Mouse (Mus musculus) left cerebral cortex, postnatal 4 days (tissue): ENCODE measurements around the gene Meis2. TPM values are rescaled to one million over a fixed set of nuclear protein-coding genes. Genes with fewer than 3 reads are reported as not detected.

Experiments
- DNase-seq: peaks from one replicate; pipeline ENCODE4 v3.0.0-alpha.2; 2022
- intact Hi-C: fragments of 180-260 bp; cut with DNase I; formaldehyde crosslinking; loops from one replicate; pipeline ENCODE4 v1.15.1; 2025
- total RNA-seq, 2 experiments: library from RNA; stranded (reverse); gene quantifications; 2 replicates each; pipeline ENCODE4 v1.2.3; 2021

The Meis2 gene
- total RNA-seq, 2 experiments from 2014 or later = 186 to 188 TPM

DNA sequence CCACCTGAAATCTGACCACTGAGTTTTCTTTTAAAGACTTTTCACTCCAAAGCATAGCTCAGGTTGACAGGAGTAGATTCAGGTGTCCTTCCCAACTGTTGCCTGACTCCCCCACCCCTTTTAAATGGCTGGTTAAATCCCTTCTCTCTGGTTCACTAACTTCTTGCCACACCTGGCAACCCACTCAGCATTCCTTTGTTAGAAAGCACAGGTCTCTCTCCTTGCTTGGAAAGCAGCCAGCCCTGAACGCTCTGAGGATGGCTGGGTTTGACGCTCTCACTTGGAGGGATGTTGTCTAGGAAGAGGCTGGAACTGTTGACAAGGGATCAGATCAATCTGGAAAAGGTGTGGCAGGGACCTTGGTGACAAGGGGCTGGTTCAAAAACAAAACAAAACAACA lies 192.8 kb downstream of the Meis2 start:
- intact Hi-C loops = no loop called here
- DNase-seq = no peak

- intact Hi-C loops = no loop called here
- DNase-seq = no peak
These were observed 195.7 kb downstream of the Meis2 start for GRCm38 (mm10) chr2:115869966-115870365.

DNA sequence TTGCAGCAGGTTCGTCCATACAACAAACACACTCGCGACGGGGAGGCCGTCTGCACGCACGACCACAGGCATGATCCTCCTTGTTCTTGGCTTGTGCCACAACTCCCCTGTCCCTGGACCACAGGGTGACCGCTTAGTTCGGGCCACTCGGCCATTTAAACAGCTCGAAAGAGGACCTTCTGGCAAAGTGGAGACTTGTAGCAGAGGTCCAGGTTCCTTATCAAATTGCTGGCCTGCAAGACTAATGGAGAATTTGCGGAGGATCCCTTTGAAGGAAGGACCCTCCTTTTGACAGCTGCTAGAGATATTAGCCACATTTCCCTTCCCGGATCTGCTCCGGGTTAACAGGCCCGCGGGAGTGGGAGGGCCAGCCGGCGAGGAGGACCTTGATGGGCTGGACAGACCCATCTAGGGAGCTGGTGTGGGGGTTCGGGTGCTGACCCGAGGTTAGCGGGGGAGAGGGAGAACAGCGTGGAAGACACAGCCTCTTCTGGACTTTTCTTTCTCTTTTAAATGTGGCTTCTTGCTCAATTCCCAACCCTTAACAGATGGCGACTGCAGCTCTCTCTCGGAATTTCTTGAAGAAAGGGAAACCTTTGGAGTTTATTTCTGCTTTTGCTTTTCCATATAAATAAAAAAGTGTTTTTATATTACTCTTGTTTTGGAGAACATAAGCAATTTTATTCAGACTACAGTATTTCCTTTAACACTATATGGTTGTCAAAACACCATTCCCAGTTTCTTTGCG lies 204.9 kb downstream of the Meis2 start:
- intact Hi-C loops = no loop called here
- DNase-seq = no peak

GRCm38 (mm10) chr2:115860141-115860480 lies 205.5 kb downstream of the Meis2 start:
- intact Hi-C loops = no loop called here
- no peak for DNase-seq

- no peak for DNase-seq
- intact Hi-C loops = loop anchor here (5.0 to 10.0 kb wide), 5 partner anchors 208 to 1237 kb away; partner anchors contain the start of gene Meis2
These were observed 206.1 kb downstream of the Meis2 start for GRCm38 (mm10) chr2:115859371-115860140.

DNA sequence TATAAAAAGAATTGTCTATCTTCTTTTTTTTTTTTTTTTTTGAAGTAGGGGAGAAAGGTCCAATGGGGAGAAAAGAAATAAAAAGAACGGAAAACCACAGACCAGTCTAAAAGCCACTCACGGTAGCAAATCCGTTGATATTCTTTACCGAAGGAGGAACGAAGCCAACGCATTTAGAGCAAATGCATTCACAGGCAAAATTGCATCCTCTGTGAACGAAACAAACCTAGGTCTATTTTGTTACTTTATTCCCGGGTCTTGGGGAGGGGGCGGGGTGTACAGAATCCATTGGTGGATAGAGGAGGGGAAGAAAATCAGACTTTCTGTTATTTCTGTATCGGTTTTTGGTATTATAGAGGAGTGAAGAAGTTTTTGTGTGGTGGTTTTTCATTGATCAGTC lies 206.7 kb downstream of the Meis2 start:
- intact Hi-C loops = loop anchor here (5.0 to 10.0 kb wide), 5 partner anchors 208 to 1237 kb away; partner anchors contain the start of gene Meis2
- DNase-seq = no peak

- no peak for DNase-seq
- intact Hi-C loops = loop anchor here (5.0 to 10.0 kb wide), 5 partner anchors 209 to 1236 kb away; partner anchors contain the start of gene Meis2
These were observed 207.4 kb downstream of the Meis2 start for GRCm38 (mm10) chr2:115858246-115858645.

GRCm38 (mm10) chr2:115857123-115858080 lies 208.2 kb downstream of the Meis2 start:
- DNase-seq = no peak
- intact Hi-C loops = loop anchor here (5.0 to 10.0 kb wide), 5 partner anchors 210 to 1235 kb away; partner anchors contain the start of gene Meis2

DNA sequence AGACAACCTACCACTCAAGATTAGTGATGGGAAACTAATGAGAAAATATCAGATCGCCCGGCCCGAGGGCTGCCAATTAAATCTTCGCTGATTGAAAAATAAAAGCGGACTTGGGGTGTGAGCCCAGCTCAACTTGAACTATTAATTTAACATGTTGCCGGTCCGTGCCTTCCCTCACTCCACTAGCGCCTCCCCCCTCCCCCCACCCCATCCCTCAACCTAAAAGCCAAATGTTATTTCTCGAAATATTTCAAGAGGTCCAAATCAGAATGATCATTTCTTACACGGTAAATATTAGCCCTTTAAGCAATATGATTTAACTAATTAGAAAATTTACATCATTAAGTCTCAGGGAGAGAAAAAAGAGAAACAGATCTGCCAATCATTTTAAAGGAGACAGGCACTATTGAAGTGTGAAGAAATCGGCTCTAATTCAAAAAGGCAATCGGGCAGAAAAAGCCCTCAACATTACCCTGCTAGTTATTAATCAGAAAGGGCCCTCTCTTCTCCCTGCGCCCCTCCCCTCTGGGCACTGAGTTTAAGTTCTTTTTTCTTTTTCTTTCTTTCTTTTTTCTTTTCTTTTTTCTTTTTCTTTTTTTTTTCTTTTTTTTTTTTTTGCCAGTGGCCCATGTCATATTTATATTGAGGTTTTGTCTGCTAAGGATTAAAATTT lies 209.1 kb downstream of the Meis2 start:
- intact Hi-C loops = loop anchor here (5.0 to 10.0 kb wide), 5 partner anchors 211 to 1234 kb away; partner anchors contain the start of gene Meis2
- no peak for DNase-seq

GRCm38 (mm10) chr2:115855511-115856400 lies 209.9 kb downstream of the Meis2 start:
- DNase-seq = peak; percentile 91
- intact Hi-C loops = loop anchor here (5.0 to 10.0 kb wide), 5 partner anchors 212 to 1233 kb away; partner anchors contain the start of gene Meis2

- intact Hi-C loops = loop anchor here (5.0 to 10.0 kb wide), 5 partner anchors 212 to 1233 kb away; partner anchors contain the start of gene Meis2
- no peak for DNase-seq
These were observed 210.8 kb downstream of the Meis2 start for GRCm38 (mm10) chr2:115854828-115855311.

DNA sequence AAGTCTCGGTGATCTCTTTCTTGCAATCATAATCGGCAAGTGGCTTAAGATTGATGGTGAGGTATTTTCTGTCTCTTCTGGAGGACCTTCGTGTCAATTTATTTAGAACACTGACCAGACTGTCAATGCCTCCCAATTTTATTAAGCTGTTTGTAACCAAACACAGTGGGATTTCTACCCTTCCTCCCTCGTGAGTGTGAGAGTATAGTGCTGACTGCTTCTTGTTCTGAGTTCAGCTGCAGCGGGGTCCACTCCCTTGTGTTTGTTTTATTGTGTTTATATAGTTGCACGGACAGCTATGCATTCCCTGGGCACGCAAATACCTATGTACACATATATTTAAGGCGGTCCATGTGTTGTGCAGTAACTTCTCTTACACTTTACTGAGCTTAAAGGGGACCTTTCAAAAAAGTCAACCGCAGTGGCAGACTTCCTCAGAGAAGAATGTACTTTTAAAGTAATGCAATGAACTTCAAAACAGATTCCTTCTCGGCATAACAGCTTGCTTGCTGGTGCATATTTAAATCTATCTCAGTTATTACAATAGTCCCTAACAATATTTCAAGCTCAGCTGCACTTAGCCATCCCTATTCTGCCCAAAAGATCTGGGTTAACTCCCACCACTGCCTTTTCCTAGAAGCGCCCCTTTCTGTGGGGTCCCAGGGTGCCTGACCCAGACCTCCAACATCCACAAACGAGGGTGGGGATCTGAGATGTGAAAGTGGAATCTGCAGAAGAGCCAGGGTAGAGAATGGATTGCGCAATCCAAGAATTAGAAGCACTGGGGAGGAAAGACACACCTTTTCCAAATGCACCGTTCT lies 211.4 kb downstream of the Meis2 start:
- no peak for DNase-seq
- intact Hi-C loops = loop anchor here (10.0 kb wide), 1 partner anchor 999 kb away; no protein-coding TSS in a partner anchor

GRCm38 (mm10) chr2:115853221-115853620 lies 212.4 kb downstream of the Meis2 start:
- intact Hi-C loops = loop anchor here (10.0 kb wide), 1 partner anchor 998 kb away; no protein-coding TSS in a partner anchor
- DNase-seq = no peak

DNA sequence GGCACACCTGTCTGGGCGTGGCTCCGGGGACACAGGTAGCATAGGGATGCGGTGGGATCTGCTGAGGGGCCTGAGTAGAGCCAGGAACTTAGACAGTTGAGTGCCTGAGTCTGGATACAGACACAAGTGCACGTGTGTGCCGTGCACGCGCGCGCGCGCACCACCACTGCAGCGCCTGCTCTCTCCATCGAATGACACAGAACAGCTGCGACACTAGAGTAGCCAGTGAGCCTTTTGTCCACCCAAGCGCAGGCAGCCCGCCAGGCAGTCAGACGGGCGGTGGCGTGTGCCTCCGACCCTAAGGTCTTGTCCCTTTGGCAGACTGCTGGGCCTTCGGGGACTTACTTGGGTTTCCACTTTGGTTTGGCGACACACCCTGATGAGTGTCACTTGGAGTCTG lies 213.0 kb downstream of the Meis2 start:
- intact Hi-C loops = loop anchor here (10.0 kb wide), 1 partner anchor 998 kb away; no protein-coding TSS in a partner anchor
- DNase-seq = peak; percentile 58

DNA sequence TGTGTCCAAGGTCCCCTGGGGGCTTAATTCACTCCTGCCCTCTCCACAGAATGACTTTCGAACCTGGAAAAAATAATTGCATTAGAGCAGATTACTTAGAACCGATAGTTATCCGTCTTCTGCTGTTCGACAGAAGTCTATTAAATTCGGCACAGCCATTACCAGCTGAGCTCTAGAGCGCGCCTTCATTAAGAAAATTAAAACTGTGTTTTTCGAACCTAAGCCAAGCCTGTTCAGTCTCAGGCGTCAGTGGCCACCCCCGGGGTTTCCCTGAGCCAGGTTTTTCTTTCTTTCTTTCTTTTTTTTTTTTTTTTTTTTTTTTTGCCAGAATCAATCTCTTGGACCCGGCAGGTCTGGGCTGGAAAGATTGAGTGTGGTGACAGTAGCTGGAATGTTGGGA lies 213.5 kb downstream of the Meis2 start:
- DNase-seq = no peak
- intact Hi-C loops = loop anchor here (10.0 kb wide), 1 partner anchor 997 kb away; no protein-coding TSS in a partner anchor

DNA sequence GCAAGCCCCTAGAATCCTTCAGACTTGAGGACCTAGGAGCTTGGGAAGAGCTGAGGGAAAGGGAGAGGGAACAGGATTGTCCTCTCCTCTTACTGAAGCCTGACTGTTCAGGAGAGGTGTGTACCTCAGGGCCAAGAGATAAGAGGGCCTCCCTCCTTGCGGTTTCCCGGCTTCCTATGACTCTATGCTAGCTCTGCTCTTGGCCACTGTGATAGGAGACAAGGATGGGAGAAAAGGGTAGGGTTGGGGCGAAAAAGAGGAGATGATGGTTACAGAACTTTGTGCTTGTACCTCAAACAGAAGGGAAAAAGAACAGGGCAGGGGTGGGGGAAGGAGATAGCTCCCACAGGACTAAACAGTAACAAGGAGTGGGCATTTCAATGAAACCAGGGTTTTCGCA lies 214.7 kb downstream of the Meis2 start:
- intact Hi-C loops = loop anchor here (10.0 kb wide), 1 partner anchor 996 kb away; no protein-coding TSS in a partner anchor
- no peak for DNase-seq

GRCm38 (mm10) chr2:115842821-115843220 lies 222.8 kb downstream of the Meis2 start:
- intact Hi-C loops = no loop called here
- DNase-seq = no peak
